Mouse (Mus musculus): ENCODE results near the gene Gnrhr. TPM values are rescaled to one million over a fixed set of nuclear protein-coding genes. Genes with fewer than 3 reads are reported as not detected.

Gene Gnrhr
- polyA plus RNA-seq, 1 experiment from 2014 or later = not detected

- no peak for ATAC-seq (ENCODE audit: insufficient read depth, low FRiP score)
- Histone ChIP-seq H3K4me1 (ENCODE audit: control insufficient read depth, insufficient read depth, low read length) (0 out of 2 replicates have a peak, but pooled peaks cover 2% of the 10 kb centered on the region), H3K4me2 (ENCODE audit: low read depth, low read length) (no peak overlapping the region), H3K36me3 (ENCODE audit: control insufficient read depth, insufficient read depth, low read length) (no peaks in the 10 kb centered on the region), H3K9me3 (replicated peaks; ENCODE audit: control insufficient read depth, low read length) (no peaks in the 10 kb centered on the region), H3K27ac (ENCODE audit: low read length) (no peak overlapping the region), H3K9ac (ENCODE audit: low read length) (no peak overlapping the region), H3K4me3 (replicated peaks; ENCODE audit: low read length) (no peak overlapping the region), H3K27me3 (ENCODE audit: control insufficient read depth, insufficient read depth, low read length) (no peaks in the 10 kb centered on the region)
- 51% methylated on average over 2 of the region's 2 CpGs for WGBS
Observed at GRCm38 (mm10) chr5:86173778-86174177, 23.9 kb downstream of the Gnrhr start.

GRCm38 (mm10) chr5:86172449-86173161, 25.1 kb downstream of the Gnrhr start, which contains the start of gene Uba6:
Gene Uba6 (minus strand): TSS chr5:86172803.
- peak within 1 kb of the TSS; percentile 84 for H3K4me2 ChIP-seq (ENCODE audit: low read depth, low read length)
- H3K9ac ChIP-seq (ENCODE audit: low read length) = peak within 1 kb of the TSS; percentile 87
- under 1% methylated on average over 57 of the region's 67 CpGs for WGBS
- no peaks in the 10 kb centered on the region for H3K27me3 ChIP-seq (ENCODE audit: control insufficient read depth, insufficient read depth, low read length)
- no peaks in the 10 kb centered on the region for H3K36me3 ChIP-seq (ENCODE audit: control insufficient read depth, insufficient read depth, low read length)
- ATAC-seq (ENCODE audit: insufficient read depth, low FRiP score) = peak; percentile 100
- H3K4me3 ChIP-seq (replicated peaks; ENCODE audit: low read length) = peak within 1 kb of the TSS; percentile 87
- H3K27ac ChIP-seq (ENCODE audit: low read length) = peak within 1 kb of the TSS; percentile 95
- H3K4me1 ChIP-seq (ENCODE audit: control insufficient read depth, insufficient read depth, low read length) = 0 out of 2 replicates have a peak, but pooled peaks cover 2% of the 10 kb centered on the region
- H3K9me3 ChIP-seq (replicated peaks; ENCODE audit: control insufficient read depth, low read length) = no peaks in the 10 kb centered on the region

- H3K9me3 ChIP-seq (replicated peaks; ENCODE audit: control insufficient read depth, low read length) = no peaks in the 10 kb centered on the region
- 1% methylated on average over 15 of the region's 15 CpGs for WGBS
- H3K4me2 ChIP-seq (ENCODE audit: low read depth, low read length) = peak overlapping the region; percentile 84
- ATAC-seq (ENCODE audit: insufficient read depth, low FRiP score) = no peak
- H3K4me3 ChIP-seq (replicated peaks; ENCODE audit: low read length) = peak overlapping the region; percentile 87
- peak overlapping the region; percentile 87 for H3K9ac ChIP-seq (ENCODE audit: low read length)
- H3K4me1 ChIP-seq (ENCODE audit: control insufficient read depth, insufficient read depth, low read length) = 0 out of 2 replicates have a peak, but pooled peaks cover 2% of the 10 kb centered on the region
- H3K27me3 ChIP-seq (ENCODE audit: control insufficient read depth, insufficient read depth, low read length) = no peaks in the 10 kb centered on the region
- H3K27ac ChIP-seq (ENCODE audit: low read length) = peak overlapping the region; percentile 95
- no peaks in the 10 kb centered on the region for H3K36me3 ChIP-seq (ENCODE audit: control insufficient read depth, insufficient read depth, low read length)
Observed at GRCm38 (mm10) chr5:86172088-86172448, 25.6 kb downstream of the Gnrhr start.

Other genes with a start within 250 kb of the Gnrhr start
- gene Cenpc1, start 132.3 kb downstream of the Gnrhr start, polyA plus RNA-seq (2015; fragmentation: Nextera tagmentation; extraction: Ambion mirVana) = 25.2 and 28.8 TPM in 2 replicates
- gene Stap1, start 126.2 kb downstream of the Gnrhr start, polyA plus RNA-seq (2015; fragmentation: Nextera tagmentation; extraction: Ambion mirVana) = 0.74 and 1.0 TPM in 2 replicates
- 13.8 and 14.3 TPM in 2 replicates for gene Uba6, start 25.1 kb downstream of the Gnrhr start, polyA plus RNA-seq (2015; fragmentation: Nextera tagmentation; extraction: Ambion mirVana)
- gene Tmprss11c, start 91.4 kb upstream of the Gnrhr start, polyA plus RNA-seq (2015; fragmentation: Nextera tagmentation; extraction: Ambion mirVana) = not detected in 2 replicates
- 12.5 and 20.6 TPM in 2 replicates for gene Tmprss11d, start 175.5 kb upstream of the Gnrhr start, polyA plus RNA-seq (2015; fragmentation: Nextera tagmentation; extraction: Ambion mirVana)

All from stomach, embryonic 16.5 days (tissue).